Mouse (Mus musculus): ENCODE results near the gene Gm20388.

Gene Gm20388

DNA sequence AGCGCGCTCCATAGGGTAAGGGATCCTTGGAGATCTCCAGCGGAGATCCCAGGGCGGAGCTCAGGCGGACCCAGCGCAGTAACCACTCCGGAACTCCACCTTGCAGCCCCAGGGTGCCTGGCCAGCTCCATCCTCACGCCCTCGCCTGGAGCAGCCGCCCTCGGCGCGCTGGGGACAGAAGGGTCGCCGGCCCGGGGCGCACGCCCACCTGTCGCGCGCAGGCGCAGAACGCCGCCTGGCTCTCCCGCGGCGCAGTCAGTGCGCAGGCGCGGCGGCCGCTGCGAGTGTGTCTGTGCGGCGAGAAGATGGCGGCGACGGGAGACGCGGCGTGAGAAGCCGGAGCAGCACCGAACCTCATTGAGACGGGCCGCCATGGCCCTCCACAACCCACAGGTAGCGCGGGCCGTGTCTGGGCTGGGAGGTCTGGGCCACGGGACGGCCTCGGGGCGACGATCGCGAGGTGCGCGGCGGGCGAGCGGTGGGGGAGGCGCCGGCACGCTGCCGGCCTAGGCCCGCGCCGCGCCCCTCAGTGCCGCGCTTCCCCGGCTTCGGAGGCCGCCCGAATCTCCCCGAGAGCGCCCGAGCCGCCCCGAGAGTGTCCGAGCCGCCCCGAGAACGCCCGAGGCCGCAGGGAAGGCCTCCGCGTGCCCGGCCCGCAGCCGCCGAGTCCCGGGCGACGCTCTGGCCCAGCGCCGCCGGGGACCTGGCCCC is at the start of gene Gm20388:
Gm20388 (plus strand) TSS at position 295 of the 711 bp plus-strand sequence.
- DNase-seq (ENCODE audit: low spot score in 2 of 2), result peak; percentile 88 to 96

- peak; percentile 98 to 99 for DNase-seq (ENCODE audit: low spot score in 2 of 2)
Measured at GRCm38 (mm10) chr8:119861706-119862389, 48.8 kb upstream of the Gm20388 start, which contains the start of gene Klhl36. TSS of gene Klhl36 (plus strand) at chr8:119862266.

DNA sequence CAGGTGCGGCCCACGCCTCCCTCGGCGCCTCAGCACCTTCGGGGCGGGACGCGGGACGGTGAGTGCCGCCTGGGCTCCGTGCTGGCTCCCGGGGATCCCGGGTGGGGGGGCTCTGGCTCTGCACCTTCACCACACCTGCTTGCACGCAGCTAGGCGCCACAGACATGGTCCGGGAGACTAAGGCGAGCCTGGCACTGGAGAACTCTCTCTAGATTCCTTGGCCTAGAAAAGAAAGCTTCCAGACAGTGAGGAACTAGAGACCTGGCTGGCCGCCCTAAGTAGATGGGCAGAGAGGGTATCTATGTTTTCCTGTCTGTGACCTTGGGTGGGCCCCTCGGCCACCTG is 48.3 kb upstream of the Gm20388 start:
- DNase-seq (ENCODE audit: low spot score in 2 of 2), result no peak

GRCm38 (mm10) chr8:119862749-119863148 is 47.9 kb upstream of the Gm20388 start:
- DNase-seq (ENCODE audit: low spot score in 2 of 2), result no peak

DNA sequence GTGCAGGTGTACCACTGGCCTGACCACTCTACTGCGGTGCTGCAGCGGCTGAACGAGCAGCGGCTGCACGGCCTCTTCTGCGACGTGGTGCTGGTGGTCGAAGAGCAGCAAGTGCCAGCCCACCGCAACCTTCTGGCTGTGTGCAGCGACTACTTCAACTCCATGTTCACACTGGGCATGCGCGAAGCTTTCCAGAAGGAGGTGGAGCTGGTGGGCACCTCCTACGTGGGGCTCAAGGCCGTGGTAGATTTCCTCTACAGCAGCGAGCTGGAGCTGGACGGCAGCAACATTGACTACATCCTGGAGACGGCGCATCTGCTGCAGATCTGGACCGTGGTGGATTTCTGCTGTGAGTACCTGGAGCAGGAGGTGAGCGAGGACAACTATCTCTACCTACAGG is 41.0 kb upstream of the Gm20388 start:
- no peak for DNase-seq (ENCODE audit: low spot score in 2 of 2)

DNA sequence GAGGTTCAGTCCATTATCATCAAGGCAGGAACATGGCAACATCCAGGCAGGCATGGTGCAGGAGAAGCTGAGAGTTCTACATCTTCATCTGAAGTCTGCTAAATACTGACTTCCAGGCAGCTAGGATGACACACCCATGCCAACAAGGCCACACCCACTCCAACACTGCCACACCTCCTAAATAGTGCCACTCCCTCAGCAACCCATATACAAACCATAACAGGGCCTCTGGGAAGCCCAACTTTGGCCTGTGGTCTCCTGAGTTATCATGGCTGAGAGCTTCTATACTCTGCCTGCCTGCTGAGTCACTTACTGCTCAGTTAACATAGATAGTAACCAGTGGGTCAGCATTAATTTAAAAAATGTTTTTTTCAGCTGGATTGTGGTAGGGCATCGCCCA is 37.5 kb upstream of the Gm20388 start:
- DNase-seq (ENCODE audit: low spot score in 2 of 2), result no peak

DNA sequence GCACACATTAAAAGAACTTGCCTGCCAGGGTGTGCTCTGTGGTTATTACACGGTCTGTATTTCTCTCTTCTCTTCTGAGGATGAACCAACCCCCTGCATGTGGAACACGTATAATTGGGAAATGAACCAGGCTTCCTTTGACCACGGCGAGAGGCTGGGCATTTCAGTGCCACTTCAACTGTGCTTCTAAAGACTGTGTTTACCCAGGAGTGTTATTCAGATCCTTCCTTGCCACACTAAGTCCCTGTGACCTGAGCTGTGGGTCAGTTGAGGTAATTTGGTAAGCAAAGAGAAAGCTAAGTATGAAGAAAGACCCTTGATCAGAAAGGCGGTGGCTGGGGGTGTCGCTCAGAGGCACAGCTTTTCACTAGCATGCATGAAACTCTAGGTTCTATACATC is 29.3 kb upstream of the Gm20388 start:
- no peak for DNase-seq (ENCODE audit: low spot score in 2 of 2)

GRCm38 (mm10) chr8:119881917-119882316 is 28.7 kb upstream of the Gm20388 start:
- no peak for DNase-seq (ENCODE audit: low spot score in 2 of 2)

GRCm38 (mm10) chr8:119883281-119883680 is 27.4 kb upstream of the Gm20388 start:
- no peak for DNase-seq (ENCODE audit: low spot score in 2 of 2)

GRCm38 (mm10) chr8:119885612-119886011 is 25.0 kb upstream of the Gm20388 start:
- DNase-seq (ENCODE audit: low spot score in 2 of 2), result no peak

DNA sequence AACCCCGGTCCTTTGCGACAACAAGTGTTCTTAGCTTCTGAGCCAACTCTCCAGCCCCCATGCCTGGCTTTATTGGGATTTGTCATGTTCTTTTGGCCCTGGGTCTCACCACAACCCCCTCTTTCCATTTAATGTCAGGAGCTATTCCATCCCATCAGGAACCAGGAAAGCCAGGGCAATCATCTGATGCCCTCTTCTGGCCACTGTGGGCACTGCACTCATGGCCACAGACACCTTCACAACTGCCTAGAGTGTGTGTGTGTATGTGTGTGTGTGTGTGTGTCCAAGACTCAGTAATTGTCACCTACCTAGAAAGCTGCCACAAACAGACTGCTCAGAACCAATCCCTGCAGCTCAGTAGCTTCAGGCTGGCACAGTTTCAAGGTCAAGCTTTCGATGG is 23.5 kb upstream of the Gm20388 start:
- DNase-seq (ENCODE audit: low spot score in 2 of 2), result peak; percentile 39 to 78

GRCm38 (mm10) chr8:119888012-119888411 is 22.6 kb upstream of the Gm20388 start:
- DNase-seq (ENCODE audit: low spot score in 2 of 2), result no peak

DNA sequence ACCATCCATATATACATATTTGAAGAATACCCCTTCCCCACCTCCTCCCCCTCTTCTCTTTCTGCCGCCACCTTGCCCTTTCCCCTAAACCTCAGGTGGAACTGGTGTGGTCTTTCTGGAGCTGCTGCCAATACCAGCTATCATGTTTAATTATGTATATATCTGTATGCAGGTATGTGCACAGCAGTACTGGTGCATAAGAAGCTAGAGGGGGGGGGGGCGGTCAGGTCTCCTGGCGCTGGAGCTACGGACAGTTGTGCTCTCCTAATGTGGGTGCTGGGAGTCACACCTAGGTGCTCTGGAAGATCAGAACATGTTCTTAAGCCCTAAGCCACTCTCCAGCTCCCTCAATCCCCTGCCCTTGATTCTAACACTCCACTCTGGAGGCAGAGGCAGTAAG is 13.6 kb upstream of the Gm20388 start:
- DNase-seq (ENCODE audit: low spot score in 2 of 2), result no peak

DNA sequence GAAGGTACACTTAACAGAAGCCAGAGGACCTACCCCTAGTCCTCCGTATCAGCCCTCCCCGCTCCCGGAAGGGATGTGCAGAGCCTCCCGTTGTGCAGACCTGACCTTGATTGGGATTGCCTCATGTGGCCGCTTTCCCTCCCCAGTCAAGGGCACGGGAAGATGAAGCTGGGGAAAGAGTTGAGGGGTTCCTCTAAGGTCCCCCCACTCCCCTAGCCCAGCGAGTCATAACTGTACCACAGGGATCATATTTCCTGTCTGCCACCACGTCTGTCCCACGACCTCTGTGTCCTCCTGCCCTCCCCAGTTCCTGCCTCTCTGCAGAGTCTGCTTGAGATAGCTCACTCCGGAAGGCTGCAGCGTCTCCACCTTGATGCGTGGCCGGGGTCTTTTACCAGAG is 12.7 kb upstream of the Gm20388 start:
- no peak for DNase-seq (ENCODE audit: low spot score in 2 of 2)

DNA sequence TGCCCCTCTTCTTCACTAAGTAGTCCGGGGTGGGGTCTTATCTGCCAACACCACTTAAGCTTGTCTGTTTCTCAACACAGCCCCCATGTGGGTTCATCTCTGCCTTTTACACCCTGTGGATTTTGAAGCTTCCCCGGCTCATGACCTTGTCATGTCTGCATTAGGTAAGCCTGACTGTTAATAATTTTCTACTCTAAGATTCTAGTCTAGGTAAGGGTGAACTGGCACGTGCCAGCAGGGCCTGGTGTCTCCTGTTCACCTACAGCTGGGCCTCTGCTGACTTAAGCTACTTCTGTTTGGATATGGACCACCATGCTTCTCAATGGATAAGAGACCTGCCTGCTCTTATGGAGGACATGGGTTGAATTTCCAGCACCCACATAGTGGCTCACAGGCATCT is 9.3 kb upstream of the Gm20388 start:
- DNase-seq (ENCODE audit: low spot score in 2 of 2), result no peak

DNA sequence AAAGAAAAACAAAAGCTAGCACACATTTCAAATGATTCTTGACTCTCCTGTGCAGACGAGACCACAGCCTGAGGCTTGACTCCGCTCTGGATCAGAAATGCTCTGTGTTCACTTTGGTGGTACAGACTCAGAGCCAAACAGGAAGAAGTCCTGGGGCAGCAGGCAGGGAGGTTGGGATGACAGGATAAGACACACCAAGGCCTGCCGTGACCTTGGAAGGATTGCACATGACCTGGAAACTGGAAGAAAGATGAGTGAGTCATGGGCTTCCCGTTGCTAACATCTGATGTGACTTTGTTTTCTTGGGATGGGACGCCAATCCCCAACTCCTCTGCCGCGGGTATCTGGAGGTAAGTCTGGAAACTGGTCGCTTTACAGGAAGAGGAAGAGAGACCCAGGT is 8.7 kb upstream of the Gm20388 start:
- no peak for DNase-seq (ENCODE audit: low spot score in 2 of 2)

DNA sequence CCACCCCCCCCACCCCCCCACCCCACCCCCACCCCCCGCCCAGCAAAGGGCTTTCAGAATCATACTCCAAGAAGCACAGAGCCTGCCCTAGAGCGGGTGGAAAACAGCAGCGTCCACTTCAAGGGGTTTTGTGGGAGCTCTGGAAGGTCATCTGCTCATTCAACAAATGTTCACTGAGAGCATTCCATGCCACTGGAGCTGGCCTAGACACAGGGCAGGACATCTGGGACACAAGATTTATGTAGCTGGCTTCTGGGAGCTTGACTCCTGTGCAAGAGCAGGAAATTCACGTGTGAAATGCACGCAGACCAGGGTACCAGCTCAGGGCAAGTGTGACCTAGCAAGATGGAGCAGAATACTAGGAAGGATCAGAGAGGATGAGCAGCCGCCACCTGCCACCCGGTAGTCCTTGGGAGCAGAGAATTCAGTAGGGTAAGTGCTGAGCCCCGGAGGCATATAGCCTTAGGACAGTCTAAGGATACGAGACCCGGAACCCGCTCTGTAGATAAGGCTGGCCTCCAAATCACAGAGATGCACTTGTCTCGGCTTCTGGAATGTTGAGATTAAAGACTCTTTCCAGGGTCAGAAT is 6.2 kb upstream of the Gm20388 start:
- no peak for DNase-seq (ENCODE audit: low spot score in 2 of 2)

GRCm38 (mm10) chr8:119909944-119910546 is 596 bp upstream of the Gm20388 start, which contains the start of gene Usp10:
TSS of gene Usp10 (plus strand) at chr8:119910360.
- no peak for DNase-seq (ENCODE audit: low spot score in 2 of 2)

DNA sequence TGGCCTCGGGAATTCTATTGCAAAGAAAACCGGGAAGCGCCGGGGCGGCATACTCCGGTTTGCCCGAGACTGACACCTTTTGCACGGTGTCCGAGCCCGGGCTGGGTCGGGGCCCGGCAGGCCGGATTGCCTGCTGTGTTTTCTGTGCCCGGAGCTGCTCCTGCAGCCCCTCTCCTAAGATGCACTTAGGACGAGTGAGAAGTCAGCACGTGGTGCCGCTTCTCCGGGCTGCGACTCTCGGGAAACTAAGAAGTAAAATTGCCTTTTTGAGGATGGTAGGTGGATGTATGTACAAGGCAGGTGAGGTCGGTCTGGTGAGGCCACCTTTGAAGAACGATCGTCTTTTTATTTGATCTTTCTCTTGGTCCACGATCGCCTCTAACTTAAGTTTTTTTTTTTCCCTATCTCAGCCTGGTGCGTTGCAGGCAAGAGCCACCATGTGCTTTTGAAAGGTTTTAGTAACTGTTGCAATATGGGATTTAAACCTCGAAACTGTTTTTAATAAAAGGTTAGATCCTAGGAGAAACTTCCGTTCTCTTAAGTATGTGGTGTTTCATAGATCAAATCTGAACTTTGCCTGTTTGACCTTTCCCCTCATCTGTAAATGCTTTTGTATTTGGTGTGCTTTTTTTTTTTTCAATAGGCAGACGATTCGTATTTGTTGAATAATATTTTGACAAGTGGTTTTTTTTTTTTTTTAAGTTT is 769 bp downstream of the Gm20388 start:
- no peak for DNase-seq (ENCODE audit: low spot score in 2 of 2)

DNA sequence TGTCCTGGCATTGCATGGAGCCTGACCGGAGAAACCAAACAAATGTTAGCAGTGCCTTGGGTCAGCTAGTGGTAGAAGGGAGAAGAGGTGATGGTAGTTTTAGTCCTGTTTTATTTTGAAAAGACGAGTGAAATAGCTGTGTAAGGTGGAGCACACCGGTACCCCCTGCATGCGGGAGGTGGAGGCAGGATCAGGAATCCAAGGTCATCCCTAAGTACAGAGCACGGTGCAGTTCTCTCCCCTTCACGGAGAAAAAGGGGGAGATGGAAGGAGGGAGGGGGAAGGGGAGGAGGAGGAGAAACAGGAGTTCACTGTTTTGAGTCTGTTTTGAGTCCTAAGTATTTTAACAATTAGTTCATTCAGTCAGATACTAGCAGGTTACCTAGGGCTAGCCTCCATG is 2.0 kb downstream of the Gm20388 start:
- no peak for DNase-seq (ENCODE audit: low spot score in 2 of 2)

DNA sequence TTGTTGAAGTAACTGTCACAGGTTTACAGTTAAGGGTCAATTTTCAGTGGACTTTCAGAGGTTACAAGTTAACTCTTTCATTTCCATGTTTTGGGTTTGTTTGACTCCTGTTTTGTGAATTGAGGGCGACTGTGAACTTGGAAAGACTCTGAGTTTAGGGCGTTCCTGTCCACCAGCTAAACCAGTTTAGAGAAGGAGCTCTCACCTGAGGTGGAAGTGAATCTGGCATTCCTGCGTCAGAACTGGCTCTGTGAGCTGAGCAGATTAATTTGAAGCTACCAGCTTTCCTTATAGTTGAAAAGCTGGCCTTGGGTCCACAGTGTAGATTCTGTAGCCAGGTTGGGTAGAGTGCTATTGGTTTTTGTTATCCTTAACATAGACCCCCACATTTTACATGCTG is 2.5 kb downstream of the Gm20388 start:
- DNase-seq (ENCODE audit: low spot score in 2 of 2), result no peak

DNA sequence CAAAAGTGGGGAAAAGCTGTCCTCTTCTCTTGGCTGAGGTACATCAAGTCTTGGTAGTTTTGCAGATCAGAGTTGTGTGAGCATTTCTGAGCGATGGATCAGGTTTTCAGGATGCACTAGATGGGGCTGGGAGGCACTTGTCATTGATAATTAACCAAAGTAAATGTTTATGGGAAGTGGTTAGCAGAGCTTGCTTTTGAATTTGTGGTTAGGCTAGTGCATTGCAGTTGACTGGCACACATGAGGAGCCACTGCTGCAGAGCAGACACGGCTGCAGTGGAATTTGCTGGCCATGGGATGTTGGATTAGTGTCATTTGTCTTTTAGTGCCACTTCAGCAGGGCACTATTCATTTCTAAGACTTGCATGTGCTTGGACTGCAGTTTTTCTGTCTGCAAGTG is 3.5 kb downstream of the Gm20388 start:
- no peak for DNase-seq (ENCODE audit: low spot score in 2 of 2)
